Mouse (Mus musculus) CH12.LX (cell line): ENCODE data around the gene Dmwd.

ENCODE experiments used
- CHD1 ChIP-seq: IDR thresholded peaks from 2 replicates; pipeline ENCODE4 v1.6.1; 2012; ENCODE audit warnings: low read depth, low read length, improper control_type of control experiment, inconsistent platforms
- CTCF ChIP-seq, 2 experiments: IDR thresholded peaks in 1 of 2; conservative IDR thresholded peaks in 1 of 2; 2 replicates each; pipeline ENCODE4 v1.5.1; 2011 to 2012; ENCODE audit warnings: low read depth in 2 of 2, low read length in 2 of 2, improper control_type of control experiment in 1 of 2, inconsistent platforms in 1 of 2, mild to moderate bottlenecking in 1 of 2, moderate library complexity in 1 of 2
- E2F4 ChIP-seq: IDR thresholded peaks from 2 replicates; pipeline ENCODE4 v1.6.1; 2011; ENCODE audit warnings: low read depth, low read length, improper control_type of control experiment; ENCODE audit not compliant: insufficient replicate concordance
- MEF2A ChIP-seq: IDR thresholded peaks from 2 replicates; pipeline ENCODE4 v1.6.1; 2014; ENCODE audit warnings: low read depth, mild to moderate bottlenecking, inconsistent platforms, low read length, improper control_type of control experiment, borderline replicate concordance
- POLR2A ChIP-seq: IDR thresholded peaks from 2 replicates; pipeline ENCODE4 v1.6.1; 2011; ENCODE audit warnings: low read depth, mild to moderate bottlenecking, improper control_type of control experiment, low read length
- SMC3 ChIP-seq: IDR thresholded peaks from 2 replicates; pipeline ENCODE4 v1.6.1; 2011; ENCODE audit warnings: low read depth, low read length, improper control_type of control experiment
- UBTF ChIP-seq: IDR thresholded peaks from 2 replicates; pipeline ENCODE4 v1.6.1; 2012; ENCODE audit warnings: low read depth, mild to moderate bottlenecking, inconsistent platforms, low read length, improper control_type of control experiment, moderate library complexity

DNA sequence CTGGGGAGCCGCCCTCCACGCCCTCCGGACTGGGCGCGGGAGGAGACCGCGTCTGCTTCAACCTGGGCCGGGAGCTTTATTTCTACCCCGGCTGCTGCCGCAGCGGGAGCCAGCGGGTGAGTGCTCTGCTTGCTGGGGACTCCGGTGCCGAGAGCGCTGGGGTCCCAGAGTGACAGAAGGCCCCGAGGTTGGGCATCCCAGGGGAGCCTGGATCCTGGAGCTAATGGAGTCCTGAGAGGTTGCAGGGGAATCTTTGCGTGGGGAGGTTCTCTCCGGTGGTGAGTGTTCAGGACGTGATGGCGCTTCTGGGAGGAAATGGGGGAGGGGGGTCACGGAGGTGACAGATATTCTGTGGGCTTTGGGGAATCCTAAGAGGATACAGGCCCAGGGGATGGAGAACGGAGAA, 562 bp downstream of the Dmwd start:
- TF ChIP-seq POLR2A = no peak
- no peak for TF ChIP-seq SMC3
- TF ChIP-seq UBTF = no peak
- TF ChIP-seq CHD1 = no peak
- no peak for TF ChIP-seq E2F4
- no peak for TF ChIP-seq MEF2A
- TF ChIP-seq CTCF (conservative IDR thresholded peaks at IDR 0.05 in 1 of 2, IDR thresholded peaks at IDR 0.05 in 1 of 2; ENCODE audit: low read depth in 2 of 2, low read length in 2 of 2) = no peak
